Mouse (Mus musculus) embryonic fibroblast, embryonic 13.5 days (primary cell): Measurements from ENCODE around the gene Grem2. TPM values are rescaled to one million over a fixed set of nuclear protein-coding genes. Genes with fewer than 3 reads are reported as not detected.
A peak's percentile ranks its signal among the peaks of the same experiment; 100 is the strongest.

ENCODE experiments used
- H3K27ac ChIP-seq: 2 replicates; pipeline ENCODE4 v1.5.1; 2012; ENCODE audit warnings: low read length, control low read depth, inconsistent platforms; ENCODE audit not compliant: insufficient read depth
- H3K4me1 ChIP-seq: 2 replicates; pipeline ENCODE4 v1.6.1; 2011; ENCODE audit warnings: low read length; ENCODE audit not compliant: control insufficient read depth, insufficient read depth
- H3K4me3 ChIP-seq: 2 replicates; pipeline ENCODE4 v1.5.1; 2011; ENCODE audit warnings: mild to moderate bottlenecking, control low read depth, low read length; ENCODE audit not compliant: insufficient read depth
- CTCF ChIP-seq: IDR thresholded peaks from 2 replicates; pipeline ENCODE4 v1.5.1; 2011; ENCODE audit warnings: mild to moderate bottlenecking, control low read depth, low read length, moderate library complexity, borderline replicate concordance; ENCODE audit not compliant: insufficient read depth
- POLR2A ChIP-seq: IDR thresholded peaks from 2 replicates; pipeline ENCODE4 v1.6.1; 2011; ENCODE audit warnings: low read depth, mild to moderate bottlenecking, control low read depth, low read length, moderate library complexity
- polyA plus RNA-seq: library from polyadenylated mRNA; stranded (reverse); fragments of >200 nt; gene quantifications from 2 replicates; pipeline ENCODE4 v1.2.4, GENCODE M21; 2011; ENCODE audit warnings: low read depth; ENCODE audit not compliant: missing spikeins, insufficient read length

Grem2 gene
- 94.6 and 113 TPM in 2 replicates for polyA plus RNA-seq

DNA sequence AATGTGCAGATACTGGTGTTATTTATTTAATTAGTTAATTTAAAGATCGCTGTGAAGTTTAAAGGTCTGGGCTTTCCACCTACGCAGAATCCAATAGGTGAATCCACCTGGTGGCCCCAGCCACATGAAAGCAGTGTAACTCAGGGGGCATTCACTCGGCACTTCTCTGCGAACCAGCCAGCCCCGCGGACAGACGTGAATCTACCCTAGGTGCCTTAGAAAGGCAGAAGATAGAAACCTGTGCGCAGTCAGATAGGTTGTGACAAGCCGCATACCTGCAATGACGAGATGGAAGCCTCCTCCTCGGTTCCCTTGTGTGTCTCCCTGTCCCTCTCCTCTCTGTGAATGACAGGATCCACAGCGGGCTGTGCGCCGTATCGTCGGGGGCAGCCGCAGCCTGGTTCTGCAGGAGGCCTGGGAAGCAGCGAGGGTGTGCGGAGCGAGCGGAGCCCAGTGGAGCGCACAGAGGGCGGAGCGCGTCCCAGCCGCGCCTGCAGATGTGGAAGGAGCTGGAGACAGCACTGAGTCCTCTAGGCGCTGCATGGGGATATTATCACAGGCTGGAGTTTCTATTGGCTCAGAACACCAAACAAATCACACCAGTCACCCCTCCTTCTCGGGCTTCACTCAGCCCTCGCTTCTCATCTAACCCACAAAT is at the start of gene Grem2:
TSS of gene Grem2 (minus strand) at position 522 of the 658 bp plus-strand sequence.
- H3K27ac ChIP-seq, result peak within 1 kb of the TSS; percentile 4; the same call in 1 of the 2 replicates
- H3K4me3 ChIP-seq, result peak within 1 kb of the TSS; percentile 55
- TF ChIP-seq CTCF (no peak), POLR2A (peak; percentile 93)
- peaks cover 5% of the 10 kb centered on the region; the same call in 1 of the 2 replicates for H3K4me1 ChIP-seq

DNA sequence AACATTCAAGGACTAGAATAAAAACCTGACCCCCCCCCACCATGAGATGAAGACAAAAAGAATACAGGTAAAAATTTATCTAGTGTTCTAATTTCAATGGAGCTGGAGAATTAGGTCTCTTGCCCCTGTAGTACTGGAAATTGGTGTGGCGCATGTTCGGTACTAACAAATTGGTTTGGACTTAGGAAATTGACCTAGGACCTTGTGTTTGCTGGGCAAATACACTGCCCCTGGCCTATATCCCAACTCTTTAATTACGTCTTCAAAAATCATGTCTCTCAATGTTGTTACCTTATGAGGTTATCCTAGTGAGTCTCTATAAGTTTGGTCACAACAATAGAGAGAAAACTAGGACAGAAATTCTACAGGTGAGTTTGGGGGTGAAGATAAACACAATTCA is 38.2 kb upstream of the Grem2 start:
- Histone ChIP-seq H3K27ac (no peak overlapping the region), H3K4me3 (no peak overlapping the region), H3K4me1 (no peaks in the 10 kb centered on the region)
- TF ChIP-seq POLR2A, result no peak
- no peak for TF ChIP-seq CTCF

- Histone ChIP-seq H3K27ac (no peak overlapping the region), H3K4me3 (no peak overlapping the region), H3K4me1 (no peaks in the 10 kb centered on the region)
- no peak for TF ChIP-seq POLR2A
- TF ChIP-seq CTCF, result no peak
Observed at GRCm38 (mm10) chr1:174931003-174931619, 9.5 kb upstream of the Grem2 start.

- no peak for TF ChIP-seq POLR2A
- no peak for TF ChIP-seq CTCF
- Histone ChIP-seq H3K27ac (no peak overlapping the region), H3K4me1 (no peaks in the 10 kb centered on the region), H3K4me3 (no peak overlapping the region)
Observed at GRCm38 (mm10) chr1:174929459-174930181, 8.0 kb upstream of the Grem2 start.

- TF ChIP-seq POLR2A (no peak), CTCF (no peak)
- H3K27ac ChIP-seq, result peak overlapping the region; percentile 64
Observed at GRCm38 (mm10) chr1:174918949-174919348, 2.7 kb downstream of the Grem2 start.

DNA sequence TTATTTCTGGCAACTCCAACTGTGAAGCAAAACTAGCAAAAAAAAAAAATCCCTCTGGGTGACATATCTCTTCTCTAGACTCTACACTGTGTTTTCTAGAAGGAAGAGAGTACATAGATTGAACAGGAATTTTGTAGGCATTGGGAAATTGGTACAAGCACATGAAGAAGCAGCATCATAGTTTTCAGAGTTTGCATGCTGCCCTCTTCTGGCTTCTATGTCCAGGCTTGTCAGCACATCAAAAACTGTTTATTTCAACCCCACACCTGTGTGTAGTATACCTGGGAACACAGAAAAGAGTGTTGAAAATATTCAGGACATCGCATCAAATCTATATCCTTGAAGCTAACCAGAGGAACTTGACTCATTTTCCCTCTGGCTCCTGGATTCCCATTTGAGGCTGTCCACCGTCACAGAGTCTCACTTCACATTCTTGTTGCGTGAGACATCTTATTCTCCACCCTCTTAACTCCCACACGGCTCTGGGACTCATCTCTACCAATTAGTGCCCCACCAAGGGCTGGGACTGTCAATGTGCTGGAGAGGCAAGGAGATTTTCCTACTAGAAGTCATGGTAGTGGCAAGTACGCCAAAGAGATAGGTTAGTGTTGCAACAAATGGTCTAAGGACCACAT is 3.3 kb downstream of the Grem2 start:
- no peak overlapping the region; the same call in 1 of the 2 replicates for H3K4me3 ChIP-seq
- peaks cover 5% of the 10 kb centered on the region; the same call in 1 of the 2 replicates for H3K4me1 ChIP-seq
- H3K27ac ChIP-seq, result peak overlapping the region; percentile 64
- TF ChIP-seq POLR2A (peak; percentile 30; the same call in 1 of the 2 replicates), CTCF (no peak)

More at GRCm38 (mm10) chr1:174918949-174919348, 2.7 kb downstream of the Grem2 start:
- peaks cover 5% of the 10 kb centered on the region; the same call in 1 of the 2 replicates for H3K4me1 ChIP-seq
- H3K4me3 ChIP-seq, result no peak overlapping the region; the same call in 1 of the 2 replicates

DNA sequence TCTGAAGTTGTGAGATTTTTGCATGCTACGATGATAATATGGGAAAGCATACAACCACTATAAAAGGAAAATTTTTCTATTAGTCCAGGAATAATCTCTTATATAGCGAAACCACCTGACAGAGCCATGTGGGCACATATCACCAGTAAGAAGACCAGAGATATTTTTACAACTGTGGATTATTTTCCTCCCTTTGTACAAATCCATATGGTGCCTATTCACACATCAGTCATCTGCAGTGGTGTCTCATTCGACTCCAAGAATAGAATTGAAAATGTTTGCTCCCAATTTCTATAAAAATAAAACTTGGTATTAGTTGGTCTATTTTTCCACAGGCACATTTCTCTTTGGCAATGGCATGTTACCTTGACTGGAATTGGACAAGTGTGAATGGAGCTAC is 11.8 kb downstream of the Grem2 start:
- Histone ChIP-seq H3K27ac (peak overlapping the region; percentile 40), H3K4me3 (no peak overlapping the region), H3K4me1 (no peaks in the 10 kb centered on the region)
- no peak for TF ChIP-seq POLR2A
- TF ChIP-seq CTCF, result no peak

- H3K4me3 ChIP-seq, result no peak overlapping the region
- no peaks in the 10 kb centered on the region for H3K4me1 ChIP-seq
- no peak for TF ChIP-seq POLR2A
- TF ChIP-seq CTCF, result no peak
- no peak overlapping the region for H3K27ac ChIP-seq
Observed at GRCm38 (mm10) chr1:174908232-174908631, 13.4 kb downstream of the Grem2 start.

DNA sequence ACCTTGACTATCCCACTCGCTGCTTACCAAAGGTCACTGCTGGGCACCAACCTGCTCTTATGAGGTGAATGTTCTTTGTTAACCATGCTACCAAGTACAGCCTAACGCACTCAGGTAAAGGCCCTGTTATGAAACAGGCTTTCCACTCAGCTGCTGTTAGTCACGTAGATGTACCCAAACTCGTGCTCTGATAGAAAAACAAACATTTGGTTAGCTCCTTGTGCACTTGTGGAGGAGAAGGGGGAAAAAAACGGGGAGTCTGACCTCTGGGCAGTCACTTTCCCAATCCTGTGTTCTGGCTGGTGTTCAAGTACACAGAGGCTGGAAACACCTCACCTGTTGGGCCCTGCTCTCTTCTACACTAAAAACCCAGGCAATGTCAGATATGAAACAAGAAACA is 14.0 kb downstream of the Grem2 start:
- H3K4me3 ChIP-seq, result no peak overlapping the region
- no peak overlapping the region for H3K27ac ChIP-seq
- TF ChIP-seq POLR2A (no peak), CTCF (no peak)
- H3K4me1 ChIP-seq, result no peaks in the 10 kb centered on the region
